Mouse (Mus musculus): ENCODE measurements around the gene Olfr916. TPM values are rescaled to one million over a fixed set of nuclear protein-coding genes. Genes with fewer than 3 reads are reported as not detected.

Gene Olfr916
- polyA plus RNA-seq (2014; fragmentation: Nextera tagmentation; extraction: Ambion mirVana) = not detected in 2 replicates

GRCm38 (mm10) chr9:38659775-38660174, at the start of gene Olfr916:
Gene Olfr916 (minus strand): TSS chr9:38659875.
- ATAC-seq (replicated peaks; ENCODE audit: low FRiP score, low TSS enrichment, low read depth) (no peak), DNase-seq (ENCODE audit: low spot score) (no peak)
- H3K9me3 ChIP-seq (ENCODE audit: control insufficient read depth, low read length) = no peaks in the 10 kb centered on the region
- no peaks in the 10 kb centered on the region for H3K27me3 ChIP-seq (replicated peaks; ENCODE audit: control insufficient read depth, insufficient read depth, low read length)
- no peak within 1 kb of the TSS for H3K4me3 ChIP-seq (ENCODE audit: low read depth, low read length)
- no peak within 1 kb of the TSS for H3K27ac ChIP-seq (ENCODE audit: low read depth)
- no peaks in the 10 kb centered on the region for H3K36me3 ChIP-seq (ENCODE audit: control insufficient read depth, insufficient read depth, low read length)
- no peak within 1 kb of the TSS for H3K4me2 ChIP-seq (ENCODE audit: low read length)
- no peaks in the 10 kb centered on the region for H3K4me1 ChIP-seq (replicated peaks; ENCODE audit: control insufficient read depth, insufficient read depth, low read length)
- 67% methylated on average over 1 of the region's 1 CpGs for WGBS
- H3K9ac ChIP-seq (ENCODE audit: low read length) = no peak within 1 kb of the TSS

- no peaks in the 10 kb centered on the region for H3K9me3 ChIP-seq (ENCODE audit: control insufficient read depth, low read length)
- no peak for ATAC-seq (replicated peaks; ENCODE audit: low FRiP score, low TSS enrichment, low read depth)
- no peak within 1 kb of the TSS for H3K4me3 ChIP-seq (ENCODE audit: low read depth, low read length)
- no peak within 1 kb of the TSS for H3K27ac ChIP-seq (ENCODE audit: low read depth)
- H3K36me3 ChIP-seq (ENCODE audit: control insufficient read depth, insufficient read depth, low read length) = no peaks in the 10 kb centered on the region
- no peak for DNase-seq (ENCODE audit: low spot score)
- 81% methylated on average over 2 of the region's 2 CpGs for WGBS
- no peaks in the 10 kb centered on the region for H3K27me3 ChIP-seq (replicated peaks; ENCODE audit: control insufficient read depth, insufficient read depth, low read length)
- no peak within 1 kb of the TSS for H3K9ac ChIP-seq (ENCODE audit: low read length)
- no peak within 1 kb of the TSS for H3K4me2 ChIP-seq (ENCODE audit: low read length)
- no peaks in the 10 kb centered on the region for H3K4me1 ChIP-seq (replicated peaks; ENCODE audit: control insufficient read depth, insufficient read depth, low read length)
Observed at GRCm38 (mm10) chr9:38674501-38674900, 14.8 kb upstream of the Olfr916 start, which contains the start of gene Olfr918. Gene Olfr918 (minus strand): TSS chr9:38674601.

- Histone ChIP-seq H3K9me3 (ENCODE audit: control insufficient read depth, low read length) (no peaks in the 10 kb centered on the region), H3K9ac (ENCODE audit: low read length) (no peak overlapping the region), H3K27ac (ENCODE audit: low read depth) (no peak overlapping the region), H3K4me3 (ENCODE audit: low read depth, low read length) (no peak overlapping the region), H3K4me1 (replicated peaks; ENCODE audit: control insufficient read depth, insufficient read depth, low read length) (no peaks in the 10 kb centered on the region), H3K4me2 (ENCODE audit: low read length) (no peak overlapping the region), H3K36me3 (ENCODE audit: control insufficient read depth, insufficient read depth, low read length) (no peaks in the 10 kb centered on the region), H3K27me3 (replicated peaks; ENCODE audit: control insufficient read depth, insufficient read depth, low read length) (no peaks in the 10 kb centered on the region)
- ATAC-seq (replicated peaks; ENCODE audit: low FRiP score, low TSS enrichment, low read depth) = no peak
- 91% methylated on average over 2 of the region's 2 CpGs for WGBS
- DNase-seq (ENCODE audit: low spot score) = no peak
Observed at GRCm38 (mm10) chr9:38672887-38673286, 13.2 kb upstream of the Olfr916 start.

GRCm38 (mm10) chr9:38665742-38666141, 6.1 kb upstream of the Olfr916 start, which contains the start of gene Olfr917:
Gene Olfr917 (minus strand): TSS chr9:38665842.
- H3K9ac ChIP-seq (ENCODE audit: low read length) = no peak within 1 kb of the TSS
- no peak for ATAC-seq (replicated peaks; ENCODE audit: low FRiP score, low TSS enrichment, low read depth)
- WGBS = 66% methylated on average over 1 of the region's 1 CpGs

GRCm38 (mm10) chr9:38632406-38632805, 27.3 kb downstream of the Olfr916 start:
- no peak overlapping the region for H3K9ac ChIP-seq (ENCODE audit: low read length)
- WGBS = 86% methylated on average over 4 of the region's 4 CpGs
- H3K4me1 ChIP-seq (replicated peaks; ENCODE audit: control insufficient read depth, insufficient read depth, low read length) = no peaks in the 10 kb centered on the region
- no peak overlapping the region for H3K4me3 ChIP-seq (ENCODE audit: low read depth, low read length)
- no peaks in the 10 kb centered on the region for H3K9me3 ChIP-seq (ENCODE audit: control insufficient read depth, low read length)
- DNase-seq (ENCODE audit: low spot score) (no peak), ATAC-seq (replicated peaks; ENCODE audit: low FRiP score, low TSS enrichment, low read depth) (no peak)
- no peak overlapping the region for H3K4me2 ChIP-seq (ENCODE audit: low read length)
- H3K36me3 ChIP-seq (ENCODE audit: control insufficient read depth, insufficient read depth, low read length) = no peaks in the 10 kb centered on the region
- H3K27ac ChIP-seq (ENCODE audit: low read depth) = no peak overlapping the region
- H3K27me3 ChIP-seq (replicated peaks; ENCODE audit: control insufficient read depth, insufficient read depth, low read length) = no peaks in the 10 kb centered on the region

More at GRCm38 (mm10) chr9:38665742-38666141, 6.1 kb upstream of the Olfr916 start, which contains the start of gene Olfr917:
- H3K27ac ChIP-seq (ENCODE audit: low read depth) = no peak within 1 kb of the TSS
- no peak within 1 kb of the TSS for H3K4me2 ChIP-seq (ENCODE audit: low read length)
- H3K4me3 ChIP-seq (ENCODE audit: low read depth, low read length) = no peak within 1 kb of the TSS
- no peaks in the 10 kb centered on the region for H3K9me3 ChIP-seq (ENCODE audit: control insufficient read depth, low read length)
- no peaks in the 10 kb centered on the region for H3K4me1 ChIP-seq (replicated peaks; ENCODE audit: control insufficient read depth, insufficient read depth, low read length)
- H3K36me3 ChIP-seq (ENCODE audit: control insufficient read depth, insufficient read depth, low read length) = no peaks in the 10 kb centered on the region
- no peak for DNase-seq (ENCODE audit: low spot score)
- no peaks in the 10 kb centered on the region for H3K27me3 ChIP-seq (replicated peaks; ENCODE audit: control insufficient read depth, insufficient read depth, low read length)

Other genes starting within 250 kb of the Olfr916 start
- not detected in 2 replicates for gene Olfr901, start 230.4 kb downstream of the Olfr916 start, polyA plus RNA-seq (2014; fragmentation: Nextera tagmentation; extraction: Ambion mirVana)
- not detected in 2 replicates for gene Olfr902, start 212.2 kb downstream of the Olfr916 start, polyA plus RNA-seq (2014; fragmentation: Nextera tagmentation; extraction: Ambion mirVana)
- gene Olfr904, start 196.7 kb downstream of the Olfr916 start, polyA plus RNA-seq (2014; fragmentation: Nextera tagmentation; extraction: Ambion mirVana) = not detected in 2 replicates
- not detected in 2 replicates for gene Olfr905, start 188.8 kb downstream of the Olfr916 start, polyA plus RNA-seq (2014; fragmentation: Nextera tagmentation; extraction: Ambion mirVana)
- gene Olfr906, start 172.8 kb downstream of the Olfr916 start, polyA plus RNA-seq (2014; fragmentation: Nextera tagmentation; extraction: Ambion mirVana) = not detected in 2 replicates
- gene Olfr907, start 164.1 kb downstream of the Olfr916 start, polyA plus RNA-seq (2014; fragmentation: Nextera tagmentation; extraction: Ambion mirVana) = not detected in 2 replicates
- not detected in 2 replicates for gene Olfr911-ps1, start 138.3 kb downstream of the Olfr916 start, polyA plus RNA-seq (2014; fragmentation: Nextera tagmentation; extraction: Ambion mirVana)
- gene Olfr910, start 122.0 kb downstream of the Olfr916 start, polyA plus RNA-seq (2014; fragmentation: Nextera tagmentation; extraction: Ambion mirVana) = not detected in 2 replicates
- not detected in 2 replicates for gene Olfr912, start 79.7 kb downstream of the Olfr916 start, polyA plus RNA-seq (2014; fragmentation: Nextera tagmentation; extraction: Ambion mirVana)
- gene Olfr913, start 67.1 kb downstream of the Olfr916 start, polyA plus RNA-seq (2014; fragmentation: Nextera tagmentation; extraction: Ambion mirVana) = not detected in 2 replicates
- gene Olfr914, start 54.8 kb downstream of the Olfr916 start, polyA plus RNA-seq (2014; fragmentation: Nextera tagmentation; extraction: Ambion mirVana) = not detected in 2 replicates
- gene Olfr917, start 6.0 kb upstream of the Olfr916 start, polyA plus RNA-seq (2014; fragmentation: Nextera tagmentation; extraction: Ambion mirVana) = not detected in 2 replicates
- gene Olfr918, start 14.7 kb upstream of the Olfr916 start, polyA plus RNA-seq (2014; fragmentation: Nextera tagmentation; extraction: Ambion mirVana) = not detected in 2 replicates
- not detected in 2 replicates for gene Olfr919, start 43.8 kb upstream of the Olfr916 start, polyA plus RNA-seq (2014; fragmentation: Nextera tagmentation; extraction: Ambion mirVana)
- gene Vwa5a, start 58.4 kb upstream of the Olfr916 start, polyA plus RNA-seq (2014; fragmentation: Nextera tagmentation; extraction: Ambion mirVana) = 13.9 and 19.1 TPM in 2 replicates
- 0.05 TPM in 2 replicates for gene Olfr920, start 92.4 kb upstream of the Olfr916 start, polyA plus RNA-seq (2014; fragmentation: Nextera tagmentation; extraction: Ambion mirVana)
- gene Olfr921, start 113.2 kb upstream of the Olfr916 start, polyA plus RNA-seq (2014; fragmentation: Nextera tagmentation; extraction: Ambion mirVana) = not detected in 2 replicates
- gene Olfr922, start 154.7 kb upstream of the Olfr916 start, polyA plus RNA-seq (2014; fragmentation: Nextera tagmentation; extraction: Ambion mirVana) = not detected in 2 replicates
- gene Olfr923, start 166.7 kb upstream of the Olfr916 start, polyA plus RNA-seq (2014; fragmentation: Nextera tagmentation; extraction: Ambion mirVana) = not detected in 2 replicates
- gene Olfr924, start 184.6 kb upstream of the Olfr916 start, polyA plus RNA-seq (2014; fragmentation: Nextera tagmentation; extraction: Ambion mirVana) = not detected in 2 replicates
- not detected in 2 replicates for gene Olfr26, start 195.2 kb upstream of the Olfr916 start, polyA plus RNA-seq (2014; fragmentation: Nextera tagmentation; extraction: Ambion mirVana)
- not detected in 2 replicates for gene Olfr926, start 217.3 kb upstream of the Olfr916 start, polyA plus RNA-seq (2014; fragmentation: Nextera tagmentation; extraction: Ambion mirVana)